Mouse (Mus musculus): ENCODE measurements around the gene Cd151. TPM values are rescaled to one million over a fixed set of nuclear protein-coding genes. Genes with fewer than 3 reads are reported as not detected.
A peak's percentile ranks its signal among the peaks of the same experiment; 100 is the strongest.

Gene Cd151
- total and polyA plus RNA-seq, 2 experiments from 2014 or later = 15.0 to 52.9 TPM

GRCm38 (mm10) chr7:141476226-141476980 is 9.2 kb downstream of the Cd151 start:
- H3K36me3 ChIP-seq (ENCODE audit: insufficient read depth, low read length) = peaks cover 7% of the 10 kb centered on the region
- peaks cover 12% of the 10 kb centered on the region for H3K27me3 ChIP-seq (ENCODE audit: insufficient read depth, low read length)
- ATAC-seq (ENCODE audit: low FRiP score) (0 out of 2 replicates have a peak, but pooled peaks have one; percentile 11), DNase-seq (ENCODE audit: low spot score) (no peak)
- H3K4me2 ChIP-seq (ENCODE audit: low read depth, low read length, poor library complexity, severe bottlenecking) = peak overlapping the region; percentile 93
- peaks cover 10% of the 10 kb centered on the region for H3K4me1 ChIP-seq (ENCODE audit: insufficient read depth, low read length)
- H3K4me3 ChIP-seq (ENCODE audit: low read depth, low read length) = peak overlapping the region; percentile 74; the same call in 1 of the 2 replicates
- H3K27ac ChIP-seq (ENCODE audit: low read depth, low read length) = 0 out of 2 replicates have a peak overlapping the region, but pooled peaks have one; percentile 9
- peak; percentile 27; the same call in 1 of the 2 replicates for TF ChIP-seq CTCF (IDR thresholded peaks at IDR 0.05)
- 3% methylated on average over 11 of the region's 17 CpGs for WGBS
- no peak overlapping the region for H3K9ac ChIP-seq (replicated peaks; ENCODE audit: low read length, poor library complexity, severe bottlenecking)
- H3K9me3 ChIP-seq (ENCODE audit: low read length) = no peaks in the 10 kb centered on the region

- Histone ChIP-seq H3K9me3 (ENCODE audit: low read length) (no peaks in the 10 kb centered on the region), H3K4me3 (ENCODE audit: low read depth, low read length) (no peak overlapping the region), H3K27me3 (ENCODE audit: insufficient read depth, low read length) (peaks cover 12% of the 10 kb centered on the region), H3K9ac (replicated peaks; ENCODE audit: low read length, poor library complexity, severe bottlenecking) (no peak overlapping the region), H3K36me3 (ENCODE audit: insufficient read depth, low read length) (peaks cover 5% of the 10 kb centered on the region), H3K4me2 (ENCODE audit: low read depth, low read length, poor library complexity, severe bottlenecking) (peak overlapping the region; percentile 93; the same call in 1 of the 2 replicates), H3K4me1 (ENCODE audit: insufficient read depth, low read length) (peaks cover 10% of the 10 kb centered on the region), H3K27ac (ENCODE audit: low read depth, low read length) (no peak overlapping the region)
- DNase-seq (ENCODE audit: low spot score) (no peak), ATAC-seq (ENCODE audit: low FRiP score) (no peak)
- TF ChIP-seq CTCF (IDR thresholded peaks at IDR 0.05) = peak; percentile 19
- WGBS = 18% methylated on average over 7 of the region's 7 CpGs
Measured at GRCm38 (mm10) chr7:141476981-141477370, 9.8 kb downstream of the Cd151 start.

GRCm38 (mm10) chr7:141477578-141478269 is 10.5 kb downstream of the Cd151 start:
- H3K36me3 ChIP-seq (ENCODE audit: insufficient read depth, low read length) = peaks cover 1% of the 10 kb centered on the region
- DNase-seq (ENCODE audit: low spot score) = no peak

GRCm38 (mm10) chr7:141478270-141478748 is 11.1 kb downstream of the Cd151 start:
- TF ChIP-seq CTCF (IDR thresholded peaks at IDR 0.05) = no peak
- H3K4me2 ChIP-seq (ENCODE audit: low read depth, low read length, poor library complexity, severe bottlenecking) = no peak overlapping the region
- H3K36me3 ChIP-seq (ENCODE audit: insufficient read depth, low read length) = no peaks in the 10 kb centered on the region
- H3K4me3 ChIP-seq (ENCODE audit: low read depth, low read length) = no peak overlapping the region
- no peak overlapping the region for H3K9ac ChIP-seq (replicated peaks; ENCODE audit: low read length, poor library complexity, severe bottlenecking)
- H3K27ac ChIP-seq (ENCODE audit: low read depth, low read length) = no peak overlapping the region
- peaks cover 12% of the 10 kb centered on the region for H3K27me3 ChIP-seq (ENCODE audit: insufficient read depth, low read length)
- no peaks in the 10 kb centered on the region for H3K9me3 ChIP-seq (ENCODE audit: low read length)
- ATAC-seq (ENCODE audit: low FRiP score) = no peak
- no peak for DNase-seq (ENCODE audit: low spot score)
- 70% methylated on average over 5 of the region's 5 CpGs for WGBS
- peaks cover 16% of the 10 kb centered on the region for H3K4me1 ChIP-seq (ENCODE audit: insufficient read depth, low read length)

More at GRCm38 (mm10) chr7:141477578-141478269, 10.5 kb downstream of the Cd151 start:
- Histone ChIP-seq H3K27me3 (ENCODE audit: insufficient read depth, low read length) (peaks cover 12% of the 10 kb centered on the region), H3K9ac (replicated peaks; ENCODE audit: low read length, poor library complexity, severe bottlenecking) (no peak overlapping the region), H3K4me3 (ENCODE audit: low read depth, low read length) (no peak overlapping the region), H3K9me3 (ENCODE audit: low read length) (no peaks in the 10 kb centered on the region), H3K4me2 (ENCODE audit: low read depth, low read length, poor library complexity, severe bottlenecking) (no peak overlapping the region), H3K4me1 (ENCODE audit: insufficient read depth, low read length) (peaks cover 10% of the 10 kb centered on the region), H3K27ac (ENCODE audit: low read depth, low read length) (no peak overlapping the region)
- WGBS = 75% methylated on average over 4 of the region's 4 CpGs
- no peak for ATAC-seq (ENCODE audit: low FRiP score)
- no peak for TF ChIP-seq CTCF (IDR thresholded peaks at IDR 0.05)

- Histone ChIP-seq H3K9me3 (ENCODE audit: low read length) (no peaks in the 10 kb centered on the region), H3K27me3 (ENCODE audit: insufficient read depth, low read length) (peaks cover 8% of the 10 kb centered on the region), H3K4me1 (ENCODE audit: insufficient read depth, low read length) (peaks cover 15% of the 10 kb centered on the region; the same call in 1 of the 2 replicates), H3K4me2 (ENCODE audit: low read depth, low read length, poor library complexity, severe bottlenecking) (peak overlapping the region; percentile 83), H3K36me3 (ENCODE audit: insufficient read depth, low read length) (no peaks in the 10 kb centered on the region), H3K27ac (ENCODE audit: low read depth, low read length) (peak overlapping the region; percentile 81), H3K9ac (replicated peaks; ENCODE audit: low read length, poor library complexity, severe bottlenecking) (0 out of 2 replicates have a peak overlapping the region, but pooled peaks have one; percentile 37), H3K4me3 (ENCODE audit: low read depth, low read length) (peak overlapping the region; percentile 69)
- ATAC-seq (ENCODE audit: low FRiP score) (peak; percentile 48), DNase-seq (ENCODE audit: low spot score) (peak; percentile 91)
- peak; percentile 94 for TF ChIP-seq CTCF (IDR thresholded peaks at IDR 0.05)
- WGBS = 6% methylated on average over 10 of the region's 10 CpGs
Measured at GRCm38 (mm10) chr7:141480842-141481497, 13.8 kb downstream of the Cd151 start.
